Mouse (Mus musculus) embryonic stem cell, embryonic (primary cell): ENCODE results near the gene Npat.

Source experiments
- CTCF ChIA-PET, 4 experiments: fragments of 300-600 bp in 2 of 4; fragments of 350-600 bp in 2 of 4; sonication (Branson Sonifier 250); formaldehyde crosslinking; loops; one replicate each; lab custom pipeline; 2022; ENCODE audit warnings: inconsistent platforms in 2 of 4; lab: Charles Lee
- POLR2A ChIA-PET, 4 experiments: fragments of 300-600 bp in 2 of 4; fragments of 350-600 bp in 2 of 4; sonication (Branson Sonifier 250); formaldehyde crosslinking; loops; one replicate each; lab custom pipeline; 2022; ENCODE audit warnings: antibody characterized with exemption in 4 of 4, inconsistent platforms in 1 of 4; lab: Charles Lee

The Npat gene

GRCm38 (mm10) chr9:53536558-53537320 lies at the start of gene Npat, which contains the start of gene Atm:
Gene Npat, plus strand, starts transcription at chr9:53537047.
Gene Atm, minus strand, starts transcription at chr9:53536740.
- CTCF ChIA-PET, result no interaction called here
- POLR2A ChIA-PET, result interaction anchor here in 3 of 4 experiments (0.5 to 2.9 kb wide), 25 partner anchors 9 to 584 kb away, joined by 3 to 14 read pairs (median 4); partner anchors contain the start of genes Acat1 (in 2 of the 3), Cul5 (in 1 of the 3) and Ddx10 (in 1 of the 3)

- POLR2A ChIA-PET, result interaction anchor here (0.6 to 2.0 kb wide), 12 partner anchors 15 to 522 kb away, joined by 3 to 14 read pairs (median 4); partner anchors contain the start of genes Atm (in 2 of the 4), Npat (in 2 of the 4) and Acat1 (in 1 of the 4)
- CTCF ChIA-PET, result interaction anchor here in 1 of 4 experiments (0.6 kb wide), 1 partner anchor 160 kb away, joined by 4 read pairs; no protein-coding TSS in a partner anchor
Observed at GRCm38 (mm10) chr9:53508053-53508452, 28.8 kb upstream of the Npat start.

GRCm38 (mm10) chr9:53514091-53514490 lies 22.8 kb upstream of the Npat start:
- ChIA-PET CTCF (no interaction called here), POLR2A (interaction anchor here in 1 of 4 experiments (0.8 kb wide), 1 partner anchor 42 kb away, joined by 3 read pairs; no protein-coding TSS in a partner anchor)

- CTCF ChIA-PET, result no interaction called here
- POLR2A ChIA-PET, result no interaction called here
Observed at GRCm38 (mm10) chr9:53517373-53518009, 19.4 kb upstream of the Npat start.

GRCm38 (mm10) chr9:53535416-53536320 lies 1.2 kb upstream of the Npat start:
- POLR2A ChIA-PET, result interaction anchor here in 3 of 4 experiments (0.5 to 2.9 kb wide), 23 partner anchors 8 to 585 kb away, joined by 3 to 14 read pairs (median 4); partner anchors contain the start of genes Acat1 (in 1 of the 3), Cul5 (in 1 of the 3), Ddx10 (in 1 of the 3) and Slc35f2 (in 1 of the 3)

GRCm38 (mm10) chr9:53537336-53537965 lies 604 bp downstream of the Npat start:
- ChIA-PET POLR2A (interaction anchor here in 2 of 4 experiments (0.6 to 2.9 kb wide), 11 partner anchors 16 to 133 kb away, joined by 3 to 14 read pairs (median 5); partner anchors contain the start of genes Acat1 (in 1 of the 2) and Cul5 (in 1 of the 2)), CTCF (no interaction called here)

More at GRCm38 (mm10) chr9:53535416-53536320, 1.2 kb upstream of the Npat start:
- CTCF ChIA-PET, result interaction anchor here in 1 of 4 experiments (0.6 kb wide), 1 partner anchor 137 kb away, joined by 4 read pairs; no protein-coding TSS in a partner anchor

- ChIA-PET POLR2A (interaction anchor here in 2 of 4 experiments (1.0 to 1.3 kb wide), 3 partner anchors 9 to 39 kb away, joined by 3 to 7 read pairs (median 4); no protein-coding TSS in a partner anchor), CTCF (interaction anchor here in 2 of 4 experiments (0.5 to 0.7 kb wide), 2 partner anchors 9 to 22 kb away, joined by 3 read pairs; no protein-coding TSS in a partner anchor)
Observed at GRCm38 (mm10) chr9:53570662-53571061, 33.8 kb downstream of the Npat start.

- CTCF ChIA-PET, result interaction anchor here in 1 of 4 experiments (0.6 kb wide), 1 partner anchor 1005 kb away, joined by 5 read pairs; no protein-coding TSS in a partner anchor
Observed at GRCm38 (mm10) chr9:53572516-53573307, 35.9 kb downstream of the Npat start.

GRCm38 (mm10) chr9:53575721-53576120 lies 38.9 kb downstream of the Npat start:
- ChIA-PET CTCF (interaction anchor here in 2 of 4 experiments (0.7 to 1.2 kb wide), 2 partner anchors 19 to 35 kb away, joined by 3 read pairs; partner anchors contain the start of gene Acat1 (in 1 of the 2)), POLR2A (interaction anchor here in 2 of 4 experiments (0.9 to 2.2 kb wide), 6 partner anchors 8 to 23 kb away, joined by 3 to 7 read pairs (median 5); no protein-coding TSS in a partner anchor)

More at GRCm38 (mm10) chr9:53572516-53573307, 35.9 kb downstream of the Npat start:
- POLR2A ChIA-PET, result interaction anchor here in 2 of 4 experiments (0.9 to 1.5 kb wide), 5 partner anchors 8 to 97 kb away, joined by 3 to 5 read pairs (median 3); partner anchors contain the start of gene Cul5 (in 1 of the 2)

- POLR2A ChIA-PET, result interaction anchor here in 1 of 4 experiments (1.0 to 1.4 kb wide), 2 partner anchors 11 to 13 kb away, joined by 3 to 4 read pairs; no protein-coding TSS in a partner anchor
- CTCF ChIA-PET, result interaction anchor here in 1 of 4 experiments (0.7 kb wide), 1 partner anchor 11 kb away, joined by 3 read pairs; no protein-coding TSS in a partner anchor
Observed at GRCm38 (mm10) chr9:53581870-53582269, 45.0 kb downstream of the Npat start.

GRCm38 (mm10) chr9:53594764-53595163 lies 57.9 kb downstream of the Npat start:
- CTCF ChIA-PET, result interaction anchor here (0.6 to 1.4 kb wide), 10 partner anchors 11 to 388 kb away, joined by 3 to 4 read pairs (median 3); partner anchors contain the start of gene Cul5 (in 1 of the 4)
- POLR2A ChIA-PET, result interaction anchor here in 2 of 4 experiments (1.1 to 1.5 kb wide), 3 partner anchors 8 to 79 kb away, joined by 3 to 5 read pairs (median 4); no protein-coding TSS in a partner anchor

- CTCF ChIA-PET, result interaction anchor here in 1 of 4 experiments (1.4 kb wide), 1 partner anchor 76 kb away, joined by 4 read pairs; no protein-coding TSS in a partner anchor
Observed at GRCm38 (mm10) chr9:53596971-53597600, 60.2 kb downstream of the Npat start.

GRCm38 (mm10) chr9:53598631-53599030 lies 61.8 kb downstream of the Npat start:
- ChIA-PET CTCF (interaction anchor here in 2 of 4 experiments (0.6 to 0.7 kb wide), 2 partner anchors 75 to 231 kb away, joined by 3 to 4 read pairs; no protein-coding TSS in a partner anchor), POLR2A (interaction anchor here in 2 of 4 experiments (0.5 to 1.2 kb wide), 4 partner anchors 12 to 213 kb away, joined by 3 to 7 read pairs (median 4); partner anchors contain the start of gene Acat1 (in 1 of the 2))

More at GRCm38 (mm10) chr9:53596971-53597600, 60.2 kb downstream of the Npat start:
- POLR2A ChIA-PET, result interaction anchor here in 1 of 4 experiments (1.2 kb wide), 1 partner anchor 13 kb away, joined by 6 read pairs; the partner anchor contains the start of gene Acat1

- CTCF ChIA-PET, result interaction anchor here in 2 of 4 experiments (0.5 to 0.6 kb wide), 3 partner anchors 72 to 325 kb away, joined by 3 to 9 read pairs (median 3); no protein-coding TSS in a partner anchor
- POLR2A ChIA-PET, result interaction anchor here in 3 of 4 experiments (0.5 to 1.5 kb wide), 3 partner anchors 9 to 497 kb away, joined by 3 to 4 read pairs (median 4); partner anchors contain the start of gene Acat1 (in 1 of the 3)
Observed at GRCm38 (mm10) chr9:53601541-53601940, 64.7 kb downstream of the Npat start.
